Mouse (Mus musculus) limb, embryonic 11.5 days (tissue): ENCODE measurements around the gene Madcam1. TPM values are rescaled to one million over a fixed set of nuclear protein-coding genes. Genes with fewer than 3 reads are reported as not detected.
A peak's percentile ranks its signal among the peaks of the same experiment; 100 is the strongest.

Experiments used
- ATAC-seq: fragments of 200-750 bp; cut with Nextera tagmentation; 2 replicates; pipeline ENCODE4 v1.8.0; 2017; ENCODE audit warnings: low read depth; ENCODE audit not compliant: insufficient number of reproducible peaks, low FRiP score, low TSS enrichment
- DNase-seq: peaks from one replicate; pipeline ENCODE4 v3.0.0-alpha.2; 2015; ENCODE audit warnings: low spot score
- H3K27ac ChIP-seq: fragments of 300-500 bp; sonication (generic); replicated peaks from 2 replicates; pipeline ENCODE4 v1.5.1; 2014; ENCODE audit warnings: low read depth, mild to moderate bottlenecking, low read length
- H3K27me3 ChIP-seq: fragments of 300-500 bp; sonication (generic); 2 replicates; pipeline ENCODE4 v1.6.1; 2014; ENCODE audit warnings: mild to moderate bottlenecking, low read length, mixed read lengths; ENCODE audit not compliant: control insufficient read depth, insufficient read depth
- H3K36me3 ChIP-seq: fragments of 300-500 bp; sonication (generic); 2 replicates; pipeline ENCODE4 v1.6.1; 2014; ENCODE audit warnings: mild to moderate bottlenecking, low read length, moderate library complexity, mixed read lengths; ENCODE audit not compliant: control insufficient read depth, insufficient read depth
- H3K4me1 ChIP-seq: fragments of 300-500 bp; sonication (generic); 2 replicates; pipeline ENCODE4 v1.6.1; 2014; ENCODE audit warnings: low read length, mixed read lengths; ENCODE audit not compliant: control insufficient read depth, insufficient read depth
- H3K4me2 ChIP-seq: fragments of 300-500 bp; sonication (generic); 2 replicates; pipeline ENCODE4 v1.6.1; 2014; ENCODE audit warnings: low read depth, mild to moderate bottlenecking, moderate library complexity; ENCODE audit not compliant: severe bottlenecking
- H3K4me3 ChIP-seq: fragments of 300-500 bp; sonication (generic); 2 replicates; pipeline ENCODE4 v1.5.1; 2014; ENCODE audit warnings: low read depth, low read length
- H3K9ac ChIP-seq: fragments of 300-500 bp; sonication (generic); 2 replicates; pipeline ENCODE4 v1.6.1; 2014; ENCODE audit warnings: mild to moderate bottlenecking, low read length
- H3K9me3 ChIP-seq: fragments of 300-500 bp; sonication (generic); 2 replicates; pipeline ENCODE4 v1.6.1; 2016; ENCODE audit warnings: low read length; ENCODE audit not compliant: control insufficient read depth
- WGBS: fragments of 180-500 bp; shearing (Covaris S2); extraction: QIAGEN DNeasy Blood & Tissue Kit; methylation state at CpG from one replicate; pipeline ENCODE4 v1.1.7; 2014; 5-methylcytosine and 5-hydroxymethylcytosine counted together
- polyA plus RNA-seq: library from polyadenylated mRNA; unstranded; fragments of >200 nt; fragmentation: Nextera tagmentation; extraction: Ambion mirVana; gene quantifications from 2 replicates; pipeline ENCODE4 v1.2.1, GENCODE M21; 2014

Madcam1 gene
- polyA plus RNA-seq, 1 experiment from 2014 or later: 5.6 TPM

- no peaks in the 10 kb centered on the region for H3K9me3 ChIP-seq
- no peak overlapping the region for H3K27ac ChIP-seq
- ATAC-seq (no peak), DNase-seq (no peak)
- H3K27me3 ChIP-seq: no peaks in the 10 kb centered on the region
- H3K4me3 ChIP-seq: no peak overlapping the region
- H3K4me1 ChIP-seq: peaks cover 7% of the 10 kb centered on the region
- H3K4me2 ChIP-seq: no peak overlapping the region
- peaks cover 28% of the 10 kb centered on the region for H3K36me3 ChIP-seq
- no peak overlapping the region for H3K9ac ChIP-seq
- 97% methylated on average over 6 of the region's 6 CpGs for WGBS
Measured at GRCm38 (mm10) chr10:79687513-79687912, 23.2 kb downstream of the Madcam1 start.

GRCm38 (mm10) chr10:79688720-79689119 lies 24.4 kb downstream of the Madcam1 start, which contains the start of gene Gzmm:
Gene Gzmm, plus strand, starts transcription at chr10:79689020.
- Histone ChIP-seq H3K27me3 (no peaks in the 10 kb centered on the region), H3K4me2 (no peak within 1 kb of the TSS), H3K9me3 (no peaks in the 10 kb centered on the region), H3K36me3 (peaks cover 28% of the 10 kb centered on the region), H3K4me1 (no peaks in the 10 kb centered on the region), H3K27ac (no peak within 1 kb of the TSS), H3K4me3 (no peak within 1 kb of the TSS), H3K9ac (no peak within 1 kb of the TSS)
- ATAC-seq (no peak), DNase-seq (no peak)
- 84% methylated on average over 4 of the region's 4 CpGs for WGBS

GRCm38 (mm10) chr10:79689178-79689577 lies 24.8 kb downstream of the Madcam1 start:
- Histone ChIP-seq H3K27me3 (no peaks in the 10 kb centered on the region), H3K9ac (no peak overlapping the region), H3K9me3 (no peaks in the 10 kb centered on the region), H3K4me2 (no peak overlapping the region), H3K36me3 (peaks cover 26% of the 10 kb centered on the region), H3K4me3 (no peak overlapping the region), H3K27ac (no peak overlapping the region), H3K4me1 (no peaks in the 10 kb centered on the region)
- 91% methylated on average over 3 of the region's 3 CpGs for WGBS
- DNase-seq (no peak), ATAC-seq (no peak)

DNA sequence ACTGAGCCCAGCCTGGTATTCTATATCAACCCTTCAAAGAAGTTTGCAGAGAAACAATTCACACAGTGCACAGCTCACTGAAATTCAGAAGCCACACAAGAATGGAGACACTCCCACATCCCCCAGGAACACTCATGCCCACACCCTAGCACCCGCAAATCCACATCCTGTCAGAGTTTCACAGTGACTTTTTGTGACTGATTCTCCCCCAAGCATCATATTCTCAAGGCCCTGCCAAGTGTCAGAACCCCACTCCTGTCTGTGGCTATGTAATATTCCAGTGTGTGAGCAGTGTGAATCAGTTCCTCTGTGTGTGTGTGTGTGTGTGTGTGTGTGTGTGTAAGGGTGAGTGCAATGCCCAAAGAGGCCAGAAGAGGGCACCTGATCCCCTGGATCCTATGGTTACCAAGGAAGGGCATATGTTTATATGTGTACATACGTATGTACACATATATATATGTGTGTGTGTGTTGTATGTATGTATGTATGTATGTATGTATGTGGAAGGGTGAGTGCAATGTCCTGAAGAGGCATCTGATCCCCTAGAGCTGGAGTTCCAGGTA lies 27.7 kb downstream of the Madcam1 start:
- Histone ChIP-seq H3K36me3 (peaks cover 9% of the 10 kb centered on the region), H3K9me3 (no peaks in the 10 kb centered on the region), H3K27ac (no peak overlapping the region), H3K4me3 (no peak overlapping the region), H3K27me3 (no peaks in the 10 kb centered on the region), H3K9ac (no peak overlapping the region), H3K4me1 (peaks cover 8% of the 10 kb centered on the region; the same call in 1 of the 2 replicates), H3K4me2 (no peak overlapping the region)
- 95% methylated on average over 2 of the region's 2 CpGs for WGBS
- ATAC-seq: no peak
- DNase-seq: no peak

DNA sequence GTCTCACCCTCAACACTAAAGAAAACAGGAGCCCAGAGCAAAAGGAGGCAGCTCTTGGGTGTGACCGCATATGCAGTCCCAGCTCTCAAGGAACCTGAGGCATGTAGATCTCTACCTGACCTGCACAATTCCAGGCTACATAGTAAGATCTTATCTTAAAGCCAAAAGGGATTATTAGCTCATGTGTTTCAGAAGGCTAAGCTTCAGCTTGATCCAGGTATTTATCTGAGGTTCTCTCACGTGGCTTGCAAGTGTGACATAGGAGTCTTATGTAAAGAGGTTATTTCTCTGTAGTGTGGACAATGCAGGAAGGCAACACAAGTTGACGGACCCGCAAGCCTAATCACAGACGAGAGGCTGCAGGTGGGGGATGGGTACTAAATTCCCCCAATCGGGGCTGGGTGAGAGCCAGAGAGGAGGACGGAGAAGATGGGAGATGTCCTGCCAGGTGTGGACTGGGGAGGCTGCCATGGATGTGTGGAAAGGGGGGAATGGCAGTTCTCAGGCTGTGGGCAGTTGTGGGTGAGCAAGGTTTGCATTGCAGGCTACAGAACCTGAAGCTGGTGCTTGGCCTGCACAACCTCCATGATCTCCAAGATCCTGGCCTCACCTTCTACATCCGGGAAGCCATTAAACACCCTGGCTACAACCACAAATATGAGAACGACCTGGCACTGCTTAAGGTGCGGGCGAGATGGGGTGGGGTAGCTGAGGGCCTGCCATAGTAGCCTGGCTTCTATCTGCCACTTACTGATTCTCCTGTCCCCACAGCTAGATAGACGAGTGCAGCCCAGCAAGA lies 29.4 kb downstream of the Madcam1 start:
- Histone ChIP-seq H3K36me3 (peaks cover 2% of the 10 kb centered on the region; the same call in 1 of the 2 replicates), H3K9me3 (no peaks in the 10 kb centered on the region), H3K27ac (no peak overlapping the region), H3K9ac (no peak overlapping the region), H3K4me1 (peaks cover 8% of the 10 kb centered on the region; the same call in 1 of the 2 replicates), H3K4me2 (no peak overlapping the region), H3K4me3 (no peak overlapping the region), H3K27me3 (no peaks in the 10 kb centered on the region)
- no peak for DNase-seq
- no peak for ATAC-seq
- WGBS: 74% methylated on average over 12 of the region's 12 CpGs

DNA sequence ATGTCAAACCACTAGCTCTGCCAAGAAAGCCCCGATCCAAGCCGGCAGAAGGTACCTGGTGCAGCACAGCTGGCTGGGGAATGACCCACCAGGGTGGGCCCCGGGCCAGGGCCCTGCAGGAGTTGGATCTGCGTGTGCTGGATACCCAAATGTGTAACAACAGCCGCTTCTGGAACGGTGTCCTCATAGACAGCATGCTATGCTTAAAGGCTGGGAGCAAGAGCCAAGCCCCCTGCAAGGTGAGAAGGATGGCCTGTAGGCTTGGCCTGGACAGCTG lies 30.0 kb downstream of the Madcam1 start:
- Histone ChIP-seq H3K27me3 (no peaks in the 10 kb centered on the region), H3K4me2 (no peak overlapping the region), H3K9ac (no peak overlapping the region), H3K36me3 (no peaks in the 10 kb centered on the region), H3K4me3 (no peak overlapping the region), H3K9me3 (no peaks in the 10 kb centered on the region), H3K27ac (no peak overlapping the region), H3K4me1 (peaks cover 8% of the 10 kb centered on the region; the same call in 1 of the 2 replicates)
- DNase-seq (no peak), ATAC-seq (no peak)
- 89% methylated on average over 6 of the region's 6 CpGs for WGBS

GRCm38 (mm10) chr10:79695231-79696128 lies 31.1 kb downstream of the Madcam1 start:
- no peaks in the 10 kb centered on the region for H3K36me3 ChIP-seq
- H3K9ac ChIP-seq: no peak overlapping the region
- no peaks in the 10 kb centered on the region for H3K27me3 ChIP-seq
- 66% methylated on average over 13 of the region's 13 CpGs for WGBS
- no peak overlapping the region for H3K4me3 ChIP-seq
- peak overlapping the region; percentile 80 for H3K27ac ChIP-seq
- peaks cover 8% of the 10 kb centered on the region; the same call in 1 of the 2 replicates for H3K4me1 ChIP-seq
- H3K4me2 ChIP-seq: peak overlapping the region; percentile 34; the same call in 1 of the 2 replicates
- DNase-seq (peak; percentile 78), ATAC-seq (peak; percentile 14; the same call in 1 of the 2 replicates)
- no peaks in the 10 kb centered on the region for H3K9me3 ChIP-seq

DNA sequence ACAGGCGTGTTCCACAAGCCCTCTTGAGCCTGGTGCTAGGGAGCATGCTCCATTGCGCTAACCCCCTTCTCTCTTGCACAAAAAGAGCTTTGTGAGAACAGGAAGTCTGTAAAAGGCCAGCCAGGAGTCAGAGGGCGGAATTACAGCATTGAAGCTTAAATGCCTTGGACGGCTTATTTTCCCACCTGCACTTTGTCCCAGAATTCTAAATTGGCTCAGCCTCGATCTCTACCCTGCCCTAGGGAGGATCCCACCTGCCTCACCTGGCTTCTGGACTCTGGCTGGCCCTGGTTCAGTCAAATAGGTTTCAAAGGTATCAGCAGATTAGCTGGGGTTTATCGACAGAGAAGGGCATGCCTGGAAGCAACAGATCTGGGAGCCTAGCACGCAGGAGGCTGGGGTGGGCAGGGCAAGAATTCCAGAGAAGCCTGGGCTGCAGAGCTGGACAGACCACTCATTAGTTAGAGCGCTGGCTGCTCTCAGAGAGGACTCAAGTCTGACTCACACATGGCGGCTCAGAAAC lies 31.8 kb downstream of the Madcam1 start:
- DNase-seq: no peak
- Histone ChIP-seq H3K9me3 (no peaks in the 10 kb centered on the region), H3K4me2 (peak overlapping the region; percentile 34), H3K9ac (no peak overlapping the region), H3K36me3 (no peaks in the 10 kb centered on the region), H3K27me3 (no peaks in the 10 kb centered on the region), H3K4me1 (peaks cover 10% of the 10 kb centered on the region; the same call in 1 of the 2 replicates), H3K27ac (peak overlapping the region; percentile 80), H3K4me3 (no peak overlapping the region)
- WGBS: 59% methylated on average over 9 of the region's 9 CpGs
- peak; percentile 36 for ATAC-seq
